Mouse (Mus musculus) CH12.LX (cell line): Measurements from ENCODE around the gene AL732309.1. TPM values are rescaled to one million over a fixed set of nuclear protein-coding genes. Genes with fewer than 3 reads are reported as not detected.

Experiments
- DNase-seq: peaks from one replicate; pipeline ENCODE4 v3.0.0-alpha.2; 2013; ENCODE audit errors: extremely low read depth
- H3K27ac ChIP-seq: 2 replicates; pipeline ENCODE4 v1.5.1; 2012; ENCODE audit warnings: low read depth, mild to moderate bottlenecking, control low read depth, moderate library complexity; ENCODE audit not compliant: insufficient read depth
- H3K27me3 ChIP-seq: replicated peaks from 2 replicates; pipeline ENCODE3; 2012; ENCODE audit warnings: inconsistent platforms
- H3K36me3 ChIP-seq, 2 experiments: replicated peaks in 1 of 2; 2 replicates each; pipeline versions ENCODE3 to v1.6.1; 2012; ENCODE audit warnings: inconsistent platforms in 1 of 2, low read length in 1 of 2, mild to moderate bottlenecking in 1 of 2, mixed read lengths in 1 of 2, moderate library complexity in 1 of 2; ENCODE audit not compliant: control insufficient read depth in 1 of 2, insufficient read depth in 1 of 2
- H3K4me1 ChIP-seq, 2 experiments: 2 replicates each; pipeline ENCODE4 v1.6.1; 2012; ENCODE audit warnings: inconsistent platforms in 1 of 2, moderate library complexity in 1 of 2; ENCODE audit not compliant: insufficient read depth in 2 of 2, control insufficient read depth in 1 of 2
- H3K4me2 ChIP-seq: 2 replicates; pipeline ENCODE4 v1.6.1; 2012; ENCODE audit warnings: low read depth, mild to moderate bottlenecking, control low read depth; ENCODE audit not compliant: poor library complexity, insufficient read depth, severe bottlenecking
- H3K4me3 ChIP-seq, 3 experiments: fragments of 150-350 bp in 1 of 3; sonication (generic) in 1 of 3; replicated peaks in 1 of 3; 2 replicates each; pipeline versions ENCODE3 to v1.5.1; 2011 to 2012; ENCODE audit warnings: low read depth in 2 of 3, low read length in 2 of 3, mild to moderate bottlenecking in 2 of 3, moderate library complexity in 2 of 3, control low read depth in 1 of 3, improper control_type of control experiment in 1 of 3, inconsistent platforms in 1 of 3, mixed read lengths in 1 of 3; ENCODE audit not compliant: poor library complexity in 1 of 3
- H3K79me2 ChIP-seq: replicated peaks from 2 replicates; pipeline ENCODE4 v1.6.1; 2012; ENCODE audit warnings: mild to moderate bottlenecking, moderate library complexity; ENCODE audit not compliant: control insufficient read depth, poor library complexity, insufficient read depth, severe bottlenecking; ENCODE audit errors: extremely low read depth
- H3K9ac ChIP-seq: 2 replicates; pipeline ENCODE4 v1.6.1; 2012; ENCODE audit warnings: low read depth, mild to moderate bottlenecking, control low read depth, moderate library complexity; ENCODE audit not compliant: insufficient read depth
- H3K9me3 ChIP-seq: replicated peaks from 2 replicates; pipeline ENCODE3; 2012; ENCODE audit warnings: low read length, inconsistent platforms, mixed read lengths
- BHLHE40 ChIP-seq: IDR thresholded peaks from 2 replicates; pipeline ENCODE4 v1.6.1; 2011; ENCODE audit warnings: mild to moderate bottlenecking, low read depth, low read length, improper control_type of control experiment
- CHD1 ChIP-seq: IDR thresholded peaks from 2 replicates; pipeline ENCODE4 v1.6.1; 2012; ENCODE audit warnings: low read depth, low read length, improper control_type of control experiment, inconsistent platforms
- CHD2 ChIP-seq: IDR thresholded peaks from 2 replicates; pipeline ENCODE4 v1.6.1; 2011; ENCODE audit warnings: low read length, improper control_type of control experiment
- CTCF ChIP-seq, 2 experiments: IDR thresholded peaks in 1 of 2; conservative IDR thresholded peaks in 1 of 2; 2 replicates each; pipeline ENCODE4 v1.5.1; 2011 to 2012; ENCODE audit warnings: low read depth in 2 of 2, low read length in 2 of 2, improper control_type of control experiment in 1 of 2, inconsistent platforms in 1 of 2, mild to moderate bottlenecking in 1 of 2, moderate library complexity in 1 of 2
- ELF1 ChIP-seq: IDR thresholded peaks from 2 replicates; pipeline ENCODE4 v1.6.1; 2014; ENCODE audit warnings: low read depth, mild to moderate bottlenecking, inconsistent platforms, low read length, improper control_type of control experiment
- HCFC1 ChIP-seq: IDR thresholded peaks from 2 replicates; pipeline ENCODE4 v1.6.1; 2012; ENCODE audit warnings: low read depth, mild to moderate bottlenecking, inconsistent platforms, low read length, improper control_type of control experiment
- KAT2A ChIP-seq: IDR thresholded peaks from 2 replicates; pipeline ENCODE4 v1.6.1; 2012; ENCODE audit warnings: low read length, improper control_type of control experiment, inconsistent platforms; ENCODE audit not compliant: insufficient replicate concordance
- MAFK ChIP-seq: IDR thresholded peaks from 2 replicates; pipeline ENCODE4 v1.6.1; 2011; ENCODE audit warnings: low read length, improper control_type of control experiment; ENCODE audit not compliant: insufficient replicate concordance
- MAZ ChIP-seq: IDR thresholded peaks from 2 replicates; pipeline ENCODE4 v1.6.1; 2012; ENCODE audit warnings: low read depth, mild to moderate bottlenecking, inconsistent platforms, low read length, improper control_type of control experiment, moderate library complexity
- MXI1 ChIP-seq: IDR thresholded peaks from 2 replicates; pipeline ENCODE4 v1.6.1; 2011; ENCODE audit warnings: mild to moderate bottlenecking, low read depth, low read length, improper control_type of control experiment
- MYC ChIP-seq: IDR thresholded peaks from 2 replicates; pipeline ENCODE4 v1.6.1; 2011; ENCODE audit warnings: low read depth, mild to moderate bottlenecking, improper control_type of control experiment, low read length
- NELFE ChIP-seq: IDR thresholded peaks from 2 replicates; pipeline ENCODE4 v1.6.1; 2011; ENCODE audit warnings: low read depth, low read length, improper control_type of control experiment
- NRF1 ChIP-seq: IDR thresholded peaks from 2 replicates; pipeline ENCODE4 v1.6.1; 2014; ENCODE audit warnings: low read depth, mild to moderate bottlenecking, inconsistent platforms, low read length, improper control_type of control experiment, moderate library complexity
- SIN3A ChIP-seq: IDR thresholded peaks from 2 replicates; pipeline ENCODE4 v1.6.1; 2012; ENCODE audit warnings: low read length, improper control_type of control experiment, inconsistent platforms
- SMC3 ChIP-seq: IDR thresholded peaks from 2 replicates; pipeline ENCODE4 v1.6.1; 2011; ENCODE audit warnings: low read depth, low read length, improper control_type of control experiment
- TBP ChIP-seq: conservative IDR thresholded peaks from 2 replicates; pipeline ENCODE4 v1.6.1; 2011; ENCODE audit warnings: low read depth, low read length, improper control_type of control experiment
- USF1 ChIP-seq: IDR thresholded peaks from 2 replicates; pipeline ENCODE4 v1.6.1; 2014; ENCODE audit warnings: low read depth, mild to moderate bottlenecking, inconsistent platforms, low read length, improper control_type of control experiment
- ZC3H11A ChIP-seq: IDR thresholded peaks from 2 replicates; pipeline ENCODE4 v1.6.1; 2012; ENCODE audit warnings: low read depth, mild to moderate bottlenecking, inconsistent platforms, low read length, improper control_type of control experiment
- ZKSCAN1 ChIP-seq: IDR thresholded peaks from 2 replicates; pipeline ENCODE4 v1.6.1; 2012; ENCODE audit warnings: low read depth, inconsistent platforms, low read length, improper control_type of control experiment, borderline replicate concordance
- ZMIZ1 ChIP-seq: IDR thresholded peaks from 2 replicates; pipeline ENCODE4 v1.6.1; 2012; ENCODE audit warnings: low read depth, mild to moderate bottlenecking, inconsistent platforms, low read length, improper control_type of control experiment
- dilution Hi-C: fragments of 300-500 bp; cut with MboI; formaldehyde crosslinking; loops from 2 replicates; pipeline ENCODE4 v1.14.3; 2020; ENCODE audit warnings: low sequenced_read_pairs; ENCODE audit not compliant: extremely low pct_unique_long_range_greater_than_20kb, extremely low pct_ligation_motif_present
- in situ Hi-C: fragments of 300-500 bp; cut with MboI; formaldehyde crosslinking; loops from 3 replicates; pipeline ENCODE4 v1.14.3; 2019; ENCODE audit warnings: low sequenced_read_pairs, low pct_ligation_motif_present, low pct_unique_long_range_greater_than_20kb, mixed read lengths
- polyA plus RNA-seq: library from polyadenylated mRNA; unstranded; fragments of >175 nt; gene quantifications from 2 replicates; pipeline ENCODE4 v1.2.1, GENCODE M21; 2012; ENCODE audit warnings: low read depth; ENCODE audit not compliant: insufficient read length
- total RNA-seq, 2 experiments: library from RNA; depleted of rRNA; stranded (reverse); fragments of 300-350 nt in 1 of 2; fragments of >200 nt in 1 of 2; gene quantifications; 2 replicates each; pipeline ENCODE4 v1.2.3; 2012 to 2014

AL732309.1 gene
- total and polyA plus RNA-seq, 3 experiments = 4.5 to 8.9 (median 6.7) TPM

- no peak overlapping the region for H3K9ac ChIP-seq
- H3K27me3 ChIP-seq = peaks cover 64% of the 10 kb centered on the region
- no peaks in the 10 kb centered on the region for H3K79me2 ChIP-seq
- H3K9me3 ChIP-seq = no peaks in the 10 kb centered on the region
- peak overlapping the region; percentile 78 for H3K4me2 ChIP-seq
- in situ Hi-C loops (no loop called here), dilution Hi-C loops (no loop called here)
- H3K4me3 ChIP-seq = no peak overlapping the region
- H3K27ac ChIP-seq = no peak overlapping the region
- TF ChIP-seq NRF1 = no peak
- TF ChIP-seq CHD2 = no peak
- no peak for TF ChIP-seq BHLHE40
- peaks cover 2 to 4% of the 10 kb centered on the region in 2 experiments; a peak in 3 of 4 replicates for H3K4me1 ChIP-seq
- DNase-seq = peak; percentile 13
- peaks cover 0 to 2% of the 10 kb centered on the region in 2 experiments for H3K36me3 ChIP-seq
Measured at GRCm38 (mm10) chr2:25292054-25292544, 45.4 kb upstream of the AL732309.1 start.

GRCm38 (mm10) chr2:25291184-25292053, 44.8 kb upstream of the AL732309.1 start:
- peaks cover 2 to 4% of the 10 kb centered on the region in 2 experiments; a peak in 3 of 4 replicates for H3K4me1 ChIP-seq
- no peaks in the 10 kb centered on the region for H3K9me3 ChIP-seq
- TF ChIP-seq MXI1 (no peak), ZC3H11A (no peak), MYC (no peak), SMC3 (no peak), NELFE (no peak), MAZ (no peak), MAFK (no peak), CTCF (conservative IDR thresholded peaks at IDR 0.05 in 1 of 2, IDR thresholded peaks at IDR 0.05 in 1 of 2; ENCODE audit: low read depth in 2 of 2, low read length in 2 of 2) (no peak)
- TF ChIP-seq, all 38 proteins: peak for 0
- Histone ChIP-seq H3K79me2 (no peaks in the 10 kb centered on the region), H3K4me2 (0 out of 2 replicates have a peak overlapping the region, but pooled peaks have one; percentile 78), H3K4me3 (no peak overlapping the region), H3K9ac (no peak overlapping the region), H3K27me3 (peaks cover 57% of the 10 kb centered on the region), H3K27ac (no peak overlapping the region), H3K36me3 (peaks cover 0 to 8% of the 10 kb centered on the region in 2 experiments)
- no peak for DNase-seq
- dilution Hi-C loops = no loop called here
- in situ Hi-C loops = no loop called here

DNA sequence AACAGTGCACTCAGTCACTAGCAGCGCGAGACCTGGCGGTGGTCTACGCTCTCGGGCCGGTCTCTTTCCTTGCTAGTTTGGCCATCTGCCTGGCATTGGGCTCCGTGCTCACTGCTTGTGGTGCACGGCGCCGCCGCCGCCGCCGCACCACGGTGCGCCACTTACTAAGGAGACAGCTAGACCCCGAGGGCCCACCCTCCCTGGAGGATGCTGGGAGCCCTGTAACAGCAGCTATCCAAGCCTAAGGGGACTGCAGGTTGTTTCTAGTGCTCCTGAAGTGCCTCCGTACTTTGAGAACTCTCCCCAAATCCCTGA, 44.1 kb upstream of the AL732309.1 start:
- DNase-seq = no peak
- Histone ChIP-seq H3K4me2 (no peak overlapping the region), H3K27me3 (peaks cover 51% of the 10 kb centered on the region)

More for the DNA sequence above, 44.1 kb upstream of the AL732309.1 start:
- in situ Hi-C loops (no loop called here), dilution Hi-C loops (no loop called here)
- TF ChIP-seq MXI1 (no peak), SMC3 (no peak), ELF1 (no peak), MAFK (no peak), KAT2A (no peak), CHD2 (no peak), ZKSCAN1 (no peak), HCFC1 (no peak), ZMIZ1 (no peak), NELFE (no peak), SIN3A (no peak), ZC3H11A (no peak), TBP (no peak), CHD1 (no peak), USF1 (no peak)
- Histone ChIP-seq H3K79me2 (no peaks in the 10 kb centered on the region), H3K4me1 (peaks cover 2 to 4% of the 10 kb centered on the region in 2 experiments; a peak in 3 of 4 replicates), H3K36me3 (peaks cover 6 to 14% of the 10 kb centered on the region in 2 experiments), H3K9ac (no peak overlapping the region), H3K9me3 (no peaks in the 10 kb centered on the region), H3K27ac (no peak overlapping the region), H3K4me3 (no peak overlapping the region)
